Mouse (Mus musculus) G1E (cell line): ENCODE data around the gene Daxx. TPM values are rescaled to one million over a fixed set of nuclear protein-coding genes. Genes with fewer than 3 reads are reported as not detected.
"Not testable (repeated sequence)": the region's sequence is repeated elsewhere in the genome, so short reads cannot be mapped to it uniquely, and the experiment has no call there.

Source experiments
- ATAC-seq: 2 replicates; pipeline ENCODE4 v1.8.0; 2016; ENCODE audit warnings: mild to moderate bottlenecking; ENCODE audit not compliant: insufficient number of reproducible peaks, poor library complexity, low FRiP score, severe bottlenecking; ENCODE audit errors: extremely low read depth
- DNase-seq: peaks from one replicate; pipeline ENCODE4 v3.0.0; 2012; ENCODE audit warnings: low spot score
- H3K27me3 ChIP-seq: 2 replicates; pipeline ENCODE4 v1.6.1; 2012; ENCODE audit warnings: mild to moderate bottlenecking, low read length, inconsistent platforms; ENCODE audit not compliant: insufficient read depth
- H3K36me3 ChIP-seq: replicated peaks from 2 replicates; pipeline ENCODE3; 2012; ENCODE audit warnings: mild to moderate bottlenecking, inconsistent platforms
- H3K4me1 ChIP-seq: 2 replicates; pipeline ENCODE4 v1.6.1; 2012; ENCODE audit warnings: low read depth, low read length, inconsistent platforms, mixed read lengths; ENCODE audit not compliant: insufficient read depth
- H3K4me3 ChIP-seq: 2 replicates; pipeline ENCODE4 v1.5.1; 2012; ENCODE audit warnings: low read depth, mild to moderate bottlenecking, inconsistent platforms, low read length, moderate library complexity, mixed read lengths
- H3K9me3 ChIP-seq: replicated peaks from 2 replicates; pipeline ENCODE4 v1.6.1; 2012; ENCODE audit warnings: inconsistent platforms
- CTCF ChIP-seq: IDR thresholded peaks from 2 replicates; pipeline ENCODE4 v1.5.1; 2012; ENCODE audit warnings: low read depth, low read length, inconsistent platforms, mixed read lengths
- GATA1 ChIP-seq: IDR thresholded peaks from 2 replicates; pipeline ENCODE4 v1.6.1; 2012; ENCODE audit warnings: borderline replicate concordance, low read length, inconsistent platforms, mixed read lengths
- GATA2 ChIP-seq: IDR thresholded peaks from 2 replicates; pipeline ENCODE4 v1.6.1; 2012; ENCODE audit warnings: low read depth, low read length, inconsistent platforms, borderline replicate concordance
- POLR2AphosphoS5 ChIP-seq: IDR thresholded peaks from 2 replicates; pipeline ENCODE4 v1.6.1; 2012; ENCODE audit warnings: low read depth, low read length, inconsistent platforms; ENCODE audit not compliant: insufficient replicate concordance
- TAL1 ChIP-seq: conservative IDR thresholded peaks from 2 replicates; pipeline ENCODE4 v1.6.1; 2012; ENCODE audit warnings: low read depth, low read length, inconsistent platforms, mixed read lengths
- polyA plus RNA-seq: library from polyadenylated mRNA; stranded (reverse); fragments of >175 nt; gene quantifications from 2 replicates; pipeline ENCODE4 v1.2.3, GENCODE M21; 2012
- total RNA-seq, 2 experiments: library from RNA; stranded (forward) in 1 of 2; stranded (reverse) in 1 of 2; fragments of 200-1000 nt in 1 of 2; fragments of >200 nt in 1 of 2; fragmentation: Nextera tagmentation in 1 of 2; gene quantifications; 2 replicates each; pipeline ENCODE4 v1.2.3; 2014 to 2017

Daxx gene
- total RNA-seq (2014; fragmentation: Nextera tagmentation) (72.7 and 73.2 TPM in 2 replicates), total RNA-seq (2017) (33.0 and 46.3 TPM in 2 replicates), polyA plus RNA-seq (58.8 and 67.4 TPM in 2 replicates)

DNA sequence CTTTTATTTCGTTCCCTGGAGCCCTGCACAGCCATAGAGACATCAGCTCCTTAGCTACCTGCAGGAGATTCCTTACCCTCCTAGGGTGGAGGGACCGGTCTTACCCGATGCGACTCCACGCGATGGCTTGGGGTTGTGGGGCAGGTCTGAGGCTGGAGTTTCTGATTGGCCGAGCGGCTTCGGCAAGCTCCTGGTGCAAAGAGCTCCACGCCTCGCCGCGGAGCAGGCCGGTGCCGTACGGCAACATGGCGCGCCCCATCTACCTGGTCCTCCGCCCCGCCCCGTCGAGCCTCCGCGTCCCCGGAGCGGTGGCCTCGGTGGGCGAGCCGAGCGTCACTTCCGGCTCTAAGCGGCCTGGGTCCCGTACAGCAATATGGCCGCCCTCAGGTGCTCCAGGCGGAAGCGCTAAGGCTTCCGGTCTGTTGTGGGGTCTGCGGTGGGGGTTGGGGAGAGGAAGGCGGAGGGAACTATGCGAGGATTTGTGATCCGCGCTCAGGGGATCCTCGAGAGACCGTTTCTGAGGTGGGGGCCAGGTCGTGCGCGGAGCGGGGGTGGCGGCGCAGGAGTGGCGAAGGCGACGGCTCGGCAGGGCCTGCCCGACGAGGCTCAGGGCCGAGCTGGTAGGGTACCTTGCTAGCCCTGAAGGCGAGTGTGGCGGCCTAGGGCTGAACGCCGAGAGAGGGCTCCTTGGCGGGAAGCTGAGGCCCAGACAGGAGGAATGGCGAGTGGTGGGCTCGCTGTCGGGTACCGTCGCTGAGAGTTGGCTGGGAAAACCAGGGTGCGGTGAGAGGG lies at the start of gene Daxx:
TSS of gene Daxx (plus strand) at position 338 of the 792 bp plus-strand sequence.
- Histone ChIP-seq H3K9me3 (no peaks in the 10 kb centered on the region), H3K36me3 (peaks cover 39% of the 10 kb centered on the region), H3K4me3 (peak within 1 kb of the TSS; percentile 97), H3K27me3 (no peaks in the 10 kb centered on the region), H3K4me1 (peaks cover 71% of the 10 kb centered on the region)
- ATAC-seq (peak; percentile 87), DNase-seq (peak; percentile 98)
- no peak for TF ChIP-seq CTCF
- no peak for TF ChIP-seq GATA1
- TF ChIP-seq TAL1 = no peak
- TF ChIP-seq POLR2AphosphoS5 = no peak
- no peak for TF ChIP-seq GATA2

DNA sequence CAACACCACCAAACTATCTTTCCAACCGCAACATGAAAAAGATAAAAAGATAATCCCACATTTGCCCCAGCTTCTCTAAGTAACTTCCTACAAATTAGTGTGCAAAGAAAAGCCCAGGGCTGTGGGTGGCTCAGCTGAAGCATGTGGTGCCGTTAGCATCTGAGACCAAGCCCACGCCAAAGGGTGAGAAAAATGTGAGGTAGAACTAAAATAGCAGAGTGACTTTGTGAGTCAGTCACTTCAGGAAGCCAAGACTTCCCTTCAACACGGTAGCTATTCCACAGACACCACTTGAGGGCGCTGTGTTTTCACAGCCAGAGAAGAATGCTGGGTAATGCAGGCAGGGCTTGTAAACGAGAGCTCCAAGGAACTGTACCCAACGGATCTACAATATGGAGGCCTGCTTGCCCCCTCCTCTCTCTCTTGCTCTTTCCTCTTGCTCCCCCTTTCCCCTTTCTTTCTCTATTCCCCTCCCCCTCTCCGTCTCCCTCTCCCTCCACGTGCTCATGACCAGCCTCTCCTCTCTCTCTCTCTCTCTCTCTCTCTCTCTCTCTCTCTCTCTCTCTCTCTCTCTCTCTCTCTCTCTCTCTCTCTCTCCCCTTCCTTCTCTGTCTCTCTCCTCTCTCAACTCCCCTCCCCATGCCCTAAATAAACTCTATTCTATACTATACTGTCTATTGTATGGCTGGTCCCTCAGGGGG lies 43.7 kb upstream of the Daxx start:
- H3K4me3 ChIP-seq = peak overlapping the region; percentile 55; the same call in 1 of the 2 replicates
- peaks cover 16% of the 10 kb centered on the region for H3K4me1 ChIP-seq
- DNase-seq (peak; percentile 51), ATAC-seq (no peak)
- H3K27me3 ChIP-seq = no peaks in the 10 kb centered on the region
- no peaks in the 10 kb centered on the region for H3K9me3 ChIP-seq
- no peak for TF ChIP-seq TAL1
- peak; percentile 62 for TF ChIP-seq CTCF
- no peaks in the 10 kb centered on the region for H3K36me3 ChIP-seq

GRCm38 (mm10) chr17:33873537-33873936 lies 35.7 kb upstream of the Daxx start, which contains the start of gene Gm7029:
Gene Gm7029, plus strand, starts transcription at chr17:33873837.
- H3K4me1 ChIP-seq, H3K27me3 ChIP-seq, H3K9me3 ChIP-seq, H3K4me3 ChIP-seq, ATAC-seq, DNase-seq: not testable (repeated sequence)
- H3K36me3 ChIP-seq = peaks cover 32% of the 10 kb centered on the region

- H3K4me1 ChIP-seq = no peaks in the 10 kb centered on the region
- TF ChIP-seq POLR2AphosphoS5 = no peak
- TF ChIP-seq TAL1 = no peak
- no peak for TF ChIP-seq GATA1
- TF ChIP-seq GATA2 = no peak
- TF ChIP-seq CTCF = no peak
- H3K9me3 ChIP-seq = no peaks in the 10 kb centered on the region
- DNase-seq (no peak), ATAC-seq (no peak)
- H3K36me3 ChIP-seq = peaks cover 41% of the 10 kb centered on the region
- H3K4me3 ChIP-seq = no peak overlapping the region
- H3K27me3 ChIP-seq = no peaks in the 10 kb centered on the region
These were observed 34.8 kb upstream of the Daxx start for GRCm38 (mm10) chr17:33874411-33874810.

DNA sequence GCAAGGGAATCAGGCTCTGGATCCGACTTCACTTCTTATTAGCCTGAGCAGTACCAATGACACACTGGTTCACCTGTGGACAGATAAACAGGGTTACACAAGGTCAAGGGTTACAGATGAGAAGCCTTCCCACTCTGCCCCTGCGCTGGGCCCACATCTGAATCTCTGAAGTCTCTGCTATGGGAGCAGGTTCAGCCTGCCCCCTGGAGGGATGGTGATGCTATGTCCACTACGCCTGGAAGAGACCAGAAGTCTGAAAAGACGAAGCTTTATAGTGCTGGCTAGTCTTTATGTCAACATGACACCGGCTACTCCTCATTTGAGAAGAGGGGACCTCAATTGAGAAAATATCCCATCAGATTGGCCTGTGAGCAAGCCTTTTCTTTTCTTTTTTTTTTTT lies 33.4 kb upstream of the Daxx start:
- not testable (repeated sequence) for H3K9me3 ChIP-seq, DNase-seq, H3K4me1 ChIP-seq, ATAC-seq, H3K4me3 ChIP-seq, H3K27me3 ChIP-seq
- peaks cover 51% of the 10 kb centered on the region for H3K36me3 ChIP-seq

GRCm38 (mm10) chr17:33884320-33884719 lies 24.9 kb upstream of the Daxx start:
- peaks cover 35% of the 10 kb centered on the region for H3K4me1 ChIP-seq
- H3K9me3 ChIP-seq, H3K4me3 ChIP-seq, H3K27me3 ChIP-seq, ATAC-seq, DNase-seq: not testable (repeated sequence)
- peaks cover 67% of the 10 kb centered on the region for H3K36me3 ChIP-seq

DNA sequence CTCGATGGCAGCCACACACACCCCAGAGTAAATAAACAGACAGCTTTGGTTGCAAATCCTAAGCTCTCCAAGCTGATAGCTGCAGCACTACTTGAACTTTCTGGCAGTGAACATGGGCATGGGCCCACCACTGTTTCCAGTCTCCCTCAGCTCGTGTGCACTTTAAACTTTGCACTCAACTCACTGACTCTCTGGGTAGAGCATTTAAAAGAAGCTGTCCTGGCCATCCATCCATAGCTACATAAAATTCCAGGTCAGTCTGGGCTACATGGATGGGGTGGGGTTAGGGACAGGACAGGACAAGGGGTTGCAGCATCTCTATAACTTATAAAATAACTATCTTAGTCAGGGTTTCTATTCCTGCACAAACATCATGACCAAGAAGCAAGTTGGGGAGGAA lies 21.4 kb upstream of the Daxx start:
- Histone ChIP-seq H3K4me1 (peaks cover 32% of the 10 kb centered on the region), H3K36me3 (peaks cover 37% of the 10 kb centered on the region)
- not testable (repeated sequence) for ATAC-seq, DNase-seq, H3K9me3 ChIP-seq, H3K27me3 ChIP-seq, H3K4me3 ChIP-seq

DNA sequence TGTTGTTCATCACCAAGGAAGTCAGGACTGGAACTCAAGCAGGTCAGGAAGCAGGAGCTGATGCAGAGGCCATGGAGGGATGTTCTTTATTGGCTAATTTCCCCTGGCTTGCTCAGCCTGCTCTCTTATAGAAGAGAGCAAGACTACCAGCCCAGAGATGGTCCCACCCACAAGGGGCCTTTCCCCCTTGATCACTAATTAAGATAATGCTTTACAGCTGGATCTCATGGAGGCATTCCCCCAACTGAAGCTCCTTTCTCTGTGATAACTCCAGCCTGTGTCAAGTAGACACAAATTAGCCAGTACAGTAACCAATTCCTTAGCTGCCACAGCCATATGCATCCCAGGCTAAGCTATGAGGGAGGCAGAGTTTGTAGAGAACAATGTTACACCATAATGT lies 21.0 kb upstream of the Daxx start:
- not testable (repeated sequence) for DNase-seq, H3K4me3 ChIP-seq, ATAC-seq

DNA sequence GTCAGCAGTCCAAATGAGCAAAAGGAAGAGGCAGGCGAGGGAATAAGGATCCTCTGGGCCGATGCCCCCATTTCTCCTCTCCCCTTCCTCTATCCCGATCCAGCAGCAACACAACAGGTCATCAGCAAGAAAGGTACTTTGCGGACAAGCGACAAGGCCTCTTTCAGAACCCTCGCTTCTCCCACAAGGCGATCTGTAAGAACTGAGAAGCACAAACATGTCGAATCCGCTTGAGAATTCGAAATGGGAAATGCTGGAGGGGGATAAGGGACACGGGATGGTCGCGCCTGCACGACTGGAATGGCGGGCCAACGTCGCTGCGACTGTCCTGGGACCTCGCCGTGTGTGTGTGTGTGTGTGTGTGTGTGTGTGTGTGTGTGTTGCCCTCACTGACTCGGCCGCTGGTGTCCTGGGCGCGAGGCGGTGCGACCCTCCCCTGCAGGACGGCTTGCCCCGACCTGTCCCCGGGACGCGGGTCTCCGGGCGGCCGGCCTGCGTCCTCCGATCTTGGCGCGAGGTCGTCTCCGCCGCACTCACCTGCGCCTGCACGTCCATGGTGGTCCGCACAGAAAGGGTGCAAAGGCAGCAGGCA lies 19.2 kb upstream of the Daxx start:
- not testable (repeated sequence) for H3K27me3 ChIP-seq, DNase-seq, ATAC-seq, H3K9me3 ChIP-seq
- H3K36me3 ChIP-seq = peaks cover 26% of the 10 kb centered on the region
- H3K4me1 ChIP-seq = peaks cover 32% of the 10 kb centered on the region
- H3K4me3 ChIP-seq = peak overlapping the region; percentile 85

More for the DNA sequence above, 21.0 kb upstream of the Daxx start:
- not testable (repeated sequence) for H3K27me3 ChIP-seq, H3K9me3 ChIP-seq
- peaks cover 35% of the 10 kb centered on the region for H3K36me3 ChIP-seq
- peaks cover 32% of the 10 kb centered on the region for H3K4me1 ChIP-seq
